Mouse (Mus musculus): Measurements from ENCODE around the gene Dst. TPM values are rescaled to one million over a fixed set of nuclear protein-coding genes. Genes with fewer than 3 reads are reported as not detected.

Dst gene
- polyA plus RNA-seq, 1 experiment from 2014 or later: 29.4 TPM

Small RNAs within 50 kb of the gene (microRNA-seq; reads per million reads assigned to microRNA genes)
- gene Mir6896: not detected

Other genes with a start within 250 kb of the Dst start
- gene Prim2, start 238.4 kb upstream of the Dst start, polyA plus RNA-seq (2015; fragmentation: Nextera tagmentation; extraction: Ambion mirVana): 47.8 and 48.0 TPM in 2 replicates
- 28.4 and 31.9 TPM in 2 replicates for gene Rab23, start 188.3 kb upstream of the Dst start, polyA plus RNA-seq (2015; fragmentation: Nextera tagmentation; extraction: Ambion mirVana)
- 25.0 and 25.4 TPM in 2 replicates for gene Bag2, start 150.4 kb upstream of the Dst start, polyA plus RNA-seq (2015; fragmentation: Nextera tagmentation; extraction: Ambion mirVana)
- 37.2 and 43.4 TPM in 2 replicates for gene Zfp451, start 93.6 kb upstream of the Dst start, polyA plus RNA-seq (2015; fragmentation: Nextera tagmentation; extraction: Ambion mirVana)
- gene Bend6, start 409 bp upstream of the Dst start, polyA plus RNA-seq (2015; fragmentation: Nextera tagmentation; extraction: Ambion mirVana): 12.7 and 13.8 TPM in 2 replicates